Mouse (Mus musculus) layer of hippocampus, postnatal 14 days (tissue): ENCODE results near the gene Dyrk1a. TPM values are rescaled to one million over a fixed set of nuclear protein-coding genes. Genes with fewer than 3 reads are reported as not detected.

Source experiments
- DNase-seq, 2 experiments: peaks; one replicate each; pipeline ENCODE4 v3.0.0; 2021 to 2022; ENCODE audit warnings: low spot score in 2 of 2, mixed read lengths in 1 of 2
- total RNA-seq, 2 experiments: library from RNA; stranded (reverse); gene quantifications; 2 replicates each; pipeline ENCODE4 v1.2.3; 2021

The Dyrk1a gene
- total RNA-seq, 2 experiments from 2014 or later: 83.0 to 84.1 TPM

DNA sequence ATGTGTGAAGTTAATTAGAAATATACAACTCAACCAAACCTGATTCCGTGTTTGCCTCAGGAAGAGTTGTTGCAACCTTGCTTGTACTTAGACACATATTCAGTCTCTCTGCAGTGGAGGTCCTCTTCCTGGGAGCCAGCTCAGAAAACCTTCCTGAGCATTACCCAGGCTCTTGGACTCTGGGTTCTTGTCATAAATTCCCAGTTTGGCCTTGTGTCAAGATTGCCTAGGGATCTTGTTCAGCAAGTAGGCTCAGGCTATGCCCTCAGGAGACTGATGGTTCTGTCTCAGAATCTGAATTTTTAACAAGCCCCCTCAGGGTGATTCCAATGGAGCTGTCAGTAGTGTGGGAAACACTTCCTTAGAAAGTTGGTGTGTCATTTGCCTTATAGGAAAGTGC lies 19.8 kb downstream of the Dyrk1a start:
- DNase-seq: no peak

- DNase-seq: no peak
Observed at GRCm38 (mm10) chr16:94590214-94590613, 20.4 kb downstream of the Dyrk1a start.

DNA sequence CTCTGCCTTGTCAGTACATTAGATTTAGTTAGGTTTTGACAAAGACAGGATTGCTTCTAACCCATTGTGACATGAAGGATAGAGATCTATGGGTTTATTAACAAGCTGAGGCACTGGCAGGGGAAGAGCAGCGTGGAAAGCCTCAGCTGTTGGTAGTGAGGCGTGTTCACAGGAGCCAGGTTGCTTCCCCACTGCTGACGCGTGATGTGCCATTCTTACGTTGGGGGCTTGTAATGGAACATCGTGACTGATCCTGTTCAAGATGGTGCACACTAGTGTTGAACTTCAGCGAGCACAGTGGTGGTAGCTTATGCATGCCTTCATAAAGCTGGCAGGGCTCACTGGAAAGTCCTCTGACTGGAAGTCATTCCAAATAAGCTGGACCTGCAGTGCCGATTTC lies 21.2 kb downstream of the Dyrk1a start:
- no peak for DNase-seq

DNA sequence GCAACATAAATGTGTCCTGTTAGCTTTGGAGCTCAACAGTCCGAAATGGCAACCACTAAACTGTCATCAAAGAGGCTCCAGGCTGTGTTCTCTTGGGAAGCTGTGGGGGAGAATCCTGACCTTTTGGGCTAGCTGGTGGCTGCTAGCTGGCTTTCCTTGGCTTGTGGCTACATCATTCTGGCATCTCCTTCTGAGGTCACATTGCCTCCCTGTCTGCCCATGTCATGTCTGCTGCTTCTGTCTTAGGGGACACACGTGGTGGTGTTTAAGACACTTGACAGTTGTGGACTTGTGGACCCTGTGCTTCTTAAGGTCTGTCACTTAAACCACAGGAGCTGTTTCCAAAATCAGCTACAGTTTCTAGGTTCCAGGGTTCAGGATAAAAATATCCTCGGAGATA lies 21.7 kb downstream of the Dyrk1a start:
- DNase-seq: no peak

GRCm38 (mm10) chr16:94596633-94597032 lies 26.8 kb downstream of the Dyrk1a start:
- DNase-seq: no peak

GRCm38 (mm10) chr16:94597640-94598039 lies 27.8 kb downstream of the Dyrk1a start:
- DNase-seq: no peak

- DNase-seq: no peak
Observed at GRCm38 (mm10) chr16:94599977-94600724, 30.3 kb downstream of the Dyrk1a start.

DNA sequence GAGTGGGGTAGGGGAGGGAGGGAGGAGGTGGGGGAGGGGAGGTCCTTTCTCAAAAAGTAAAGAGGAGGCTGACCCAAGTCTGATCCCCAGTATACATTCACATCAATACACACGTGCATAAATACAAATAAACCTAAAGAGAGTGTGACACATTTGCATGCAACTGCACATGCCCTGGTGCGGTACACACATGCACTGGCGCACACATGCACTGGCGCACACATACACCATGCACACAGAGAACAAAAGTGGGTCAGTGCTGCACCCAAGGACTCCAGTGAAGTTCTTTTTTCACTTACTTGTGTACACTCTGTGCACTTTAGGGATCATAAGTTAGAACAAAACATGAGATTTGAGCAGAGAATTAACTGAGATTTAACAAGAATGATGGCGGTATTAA lies 31.3 kb downstream of the Dyrk1a start:
- DNase-seq: no peak

DNA sequence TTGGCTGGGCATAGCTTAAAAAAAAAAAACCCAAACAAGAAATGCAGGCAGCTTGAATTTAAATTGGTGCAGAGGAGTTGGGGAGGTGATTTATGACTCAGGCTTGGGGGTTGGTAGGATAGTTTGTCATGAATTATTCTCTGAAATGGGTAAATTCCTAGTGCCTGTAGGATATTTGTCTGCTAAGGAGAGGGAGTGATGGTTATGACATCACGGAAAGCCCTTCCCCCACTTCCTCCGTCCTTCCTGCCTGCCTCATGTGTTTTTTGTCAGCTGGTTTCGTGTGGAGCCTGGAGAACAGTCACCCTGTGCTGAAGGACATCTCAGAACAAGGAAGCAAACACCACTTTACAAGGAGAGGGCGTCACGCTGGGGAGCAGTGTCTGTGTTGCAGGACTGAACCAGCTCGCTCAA lies 31.7 kb downstream of the Dyrk1a start:
- DNase-seq: peak; percentile 21 to 52

- peak in 1 of 2 experiments; percentile 34 for DNase-seq
Observed at GRCm38 (mm10) chr16:94602188-94602587, 32.4 kb downstream of the Dyrk1a start.

DNA sequence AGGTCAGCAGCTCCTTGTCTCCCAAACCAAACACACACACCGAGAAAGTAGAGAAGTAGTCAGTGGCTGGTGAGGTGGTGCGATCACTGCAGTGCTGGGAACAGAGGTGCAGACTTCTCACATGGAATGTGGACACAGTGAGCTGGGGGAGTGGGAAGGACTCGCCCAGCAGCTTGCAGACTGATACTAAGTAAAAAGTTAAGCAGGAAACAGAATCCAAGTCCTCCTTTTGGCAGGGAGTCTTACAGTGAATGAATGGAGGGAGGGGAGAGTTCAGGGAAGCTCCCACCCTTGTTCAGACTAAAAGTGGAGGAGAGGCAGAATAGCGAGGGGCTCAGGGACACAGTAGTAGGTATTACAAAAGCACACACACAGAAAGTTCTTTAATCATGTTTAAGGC lies 32.9 kb downstream of the Dyrk1a start:
- no peak for DNase-seq

DNA sequence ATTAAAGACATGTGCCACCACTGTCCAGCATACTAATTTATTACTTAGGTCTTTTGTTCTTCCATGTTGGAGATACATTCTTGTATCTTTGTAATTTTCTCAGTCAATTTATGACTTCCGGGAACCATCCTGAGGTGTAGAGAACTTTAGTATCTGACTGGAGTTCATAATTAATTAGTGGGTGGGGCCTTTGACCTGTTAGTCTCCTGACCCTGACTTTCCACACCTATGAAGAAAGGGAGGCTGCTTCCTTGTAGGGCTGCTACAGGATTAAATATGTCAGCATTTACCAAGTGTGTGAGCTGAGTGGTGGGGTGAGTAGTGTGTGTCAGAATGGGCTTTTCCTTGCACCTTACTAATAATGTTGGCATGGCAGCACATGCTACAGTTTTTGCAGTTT lies 36.4 kb downstream of the Dyrk1a start:
- DNase-seq: no peak

DNA sequence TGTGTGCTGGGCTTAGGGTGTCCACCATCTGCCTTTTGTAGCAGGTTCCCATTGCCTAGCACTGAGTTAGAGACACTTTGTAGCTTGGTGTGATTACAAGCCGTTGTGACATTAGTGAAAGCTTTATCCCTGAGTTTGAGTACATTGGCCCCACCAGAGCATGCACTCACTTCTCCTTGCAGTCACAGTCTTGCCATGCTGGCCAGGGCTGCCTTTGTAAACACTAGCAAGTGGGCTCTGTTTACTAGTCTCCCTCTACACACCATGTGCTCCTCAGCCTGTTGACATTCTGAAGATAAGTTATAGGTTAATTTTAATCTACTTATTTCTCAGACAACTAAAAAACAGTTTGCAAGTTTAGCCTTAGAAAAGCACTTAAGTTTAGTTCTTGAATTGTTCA lies 37.7 kb downstream of the Dyrk1a start:
- DNase-seq: no peak

DNA sequence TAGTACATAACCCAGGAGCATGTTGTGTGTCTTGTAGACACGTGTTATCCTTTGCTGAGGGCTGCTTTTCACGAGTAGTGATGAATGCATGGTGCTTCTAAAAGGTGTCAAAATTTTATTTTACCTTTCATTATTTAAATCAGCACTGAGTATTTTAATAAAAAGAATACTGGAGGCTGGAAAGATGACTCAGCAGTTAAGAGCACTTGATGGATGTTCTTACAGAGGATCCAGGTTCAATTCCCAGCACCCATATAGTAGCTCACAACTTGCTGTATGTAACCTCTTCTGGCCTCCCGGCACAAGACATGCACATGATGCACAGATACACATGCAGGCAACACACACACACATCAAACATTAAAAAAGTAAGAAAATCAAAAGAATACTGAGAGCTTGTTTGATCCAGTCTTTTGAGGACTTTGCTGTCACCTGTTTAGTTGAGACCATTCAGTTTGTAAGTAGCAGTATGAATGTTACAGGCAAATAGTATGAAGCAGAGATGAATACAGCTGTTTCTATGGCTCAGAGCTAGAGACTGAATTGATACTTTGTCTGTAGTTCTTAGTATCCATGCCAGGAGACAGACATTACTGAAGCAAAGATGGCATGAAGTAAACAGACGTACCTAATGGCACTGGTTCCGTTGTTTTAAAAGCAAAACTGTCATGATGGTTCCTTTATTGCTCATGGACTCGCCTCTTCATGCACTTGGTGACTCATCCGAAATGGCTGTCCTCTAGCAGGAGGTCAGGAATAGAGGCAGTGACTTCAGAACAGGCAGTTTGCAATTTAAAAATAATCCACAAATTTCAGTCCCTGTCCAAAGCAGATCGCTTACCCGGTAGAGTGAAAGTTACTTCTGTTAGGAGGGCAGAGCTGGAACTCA lies 39.1 kb downstream of the Dyrk1a start:
- no peak for DNase-seq

GRCm38 (mm10) chr16:94612573-94612972 lies 42.8 kb downstream of the Dyrk1a start:
- no peak for DNase-seq

DNA sequence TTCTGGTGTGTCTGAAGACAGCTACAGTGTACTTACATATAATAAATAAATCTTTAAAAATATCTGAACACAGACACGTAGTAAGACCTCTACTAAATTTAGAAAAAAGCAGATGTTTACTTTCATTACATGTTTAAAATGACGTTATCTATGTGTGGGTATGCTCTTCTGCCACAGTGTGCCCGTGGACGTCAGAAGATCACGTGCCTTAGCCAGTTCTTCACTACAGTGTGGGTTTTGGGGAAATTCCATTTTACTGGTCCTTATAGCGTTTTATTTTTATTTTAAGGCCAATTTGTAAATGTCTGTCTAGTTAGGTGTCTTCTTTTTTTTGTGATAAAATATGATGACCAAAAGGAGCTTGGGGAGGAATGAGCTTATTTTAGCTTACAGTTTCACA lies 47.4 kb downstream of the Dyrk1a start:
- no peak for DNase-seq

DNA sequence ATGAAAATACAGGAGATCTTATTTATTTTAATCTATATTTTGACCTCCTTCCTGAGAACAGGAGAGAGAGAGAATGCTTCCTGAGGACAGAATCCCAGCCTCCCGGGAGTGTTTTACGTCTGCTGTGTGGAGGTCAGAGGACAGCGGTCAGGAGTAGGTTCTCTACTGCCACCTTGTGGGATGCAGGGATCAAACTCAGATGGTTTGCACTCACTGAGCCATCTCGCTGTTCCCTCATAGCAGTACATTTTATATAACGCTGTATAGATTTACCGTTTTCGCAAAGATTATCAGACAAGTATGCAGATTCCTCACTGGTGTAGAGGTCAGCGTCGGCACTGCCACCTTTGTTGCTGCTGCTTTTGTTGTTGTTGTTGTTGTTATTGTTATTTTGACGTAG lies 48.7 kb downstream of the Dyrk1a start:
- peak; percentile 37 to 58 for DNase-seq

GRCm38 (mm10) chr16:94619301-94619700 lies 49.5 kb downstream of the Dyrk1a start:
- no peak for DNase-seq

DNA sequence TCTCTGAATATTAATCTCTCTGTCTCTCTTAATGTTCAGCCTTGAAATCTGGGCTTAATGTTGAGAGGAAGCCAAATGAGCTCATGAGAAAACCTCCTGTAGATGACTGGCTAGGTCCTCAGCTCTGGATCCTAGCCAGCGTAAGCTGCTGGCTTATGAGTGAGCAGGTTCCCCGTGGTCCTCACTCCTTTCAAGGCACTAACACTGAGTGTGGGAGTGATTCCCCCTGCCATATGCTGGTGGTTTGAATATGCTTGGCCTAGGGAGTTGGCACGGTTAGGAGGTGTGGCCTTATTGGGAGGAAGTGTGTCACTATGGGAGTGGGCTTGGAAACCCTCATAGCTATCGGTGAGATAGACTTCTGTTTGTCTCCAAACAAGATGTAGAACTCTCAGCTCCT lies 55.1 kb downstream of the Dyrk1a start:
- no peak for DNase-seq

DNA sequence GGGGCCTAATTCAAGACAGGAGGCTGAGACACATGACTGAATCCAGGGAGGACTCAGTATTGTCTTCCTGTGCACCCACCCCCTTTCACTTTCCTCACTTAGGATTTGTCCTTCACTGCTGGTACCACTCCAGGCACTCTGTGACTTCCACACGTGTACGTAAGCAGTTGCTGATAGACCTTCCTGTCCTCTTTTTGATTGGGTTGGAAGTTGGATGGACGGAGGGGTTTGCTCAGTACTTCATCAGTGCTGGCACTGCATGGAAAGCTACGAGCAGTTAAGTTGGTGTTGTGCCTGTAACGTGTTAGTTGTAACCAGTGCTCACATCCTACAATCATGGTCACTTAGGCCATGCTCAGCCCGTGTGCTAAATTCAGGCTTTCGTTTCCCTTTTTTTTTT lies 55.8 kb downstream of the Dyrk1a start:
- no peak for DNase-seq

GRCm38 (mm10) chr16:94627736-94628135 lies 57.9 kb downstream of the Dyrk1a start:
- DNase-seq: no peak

DNA sequence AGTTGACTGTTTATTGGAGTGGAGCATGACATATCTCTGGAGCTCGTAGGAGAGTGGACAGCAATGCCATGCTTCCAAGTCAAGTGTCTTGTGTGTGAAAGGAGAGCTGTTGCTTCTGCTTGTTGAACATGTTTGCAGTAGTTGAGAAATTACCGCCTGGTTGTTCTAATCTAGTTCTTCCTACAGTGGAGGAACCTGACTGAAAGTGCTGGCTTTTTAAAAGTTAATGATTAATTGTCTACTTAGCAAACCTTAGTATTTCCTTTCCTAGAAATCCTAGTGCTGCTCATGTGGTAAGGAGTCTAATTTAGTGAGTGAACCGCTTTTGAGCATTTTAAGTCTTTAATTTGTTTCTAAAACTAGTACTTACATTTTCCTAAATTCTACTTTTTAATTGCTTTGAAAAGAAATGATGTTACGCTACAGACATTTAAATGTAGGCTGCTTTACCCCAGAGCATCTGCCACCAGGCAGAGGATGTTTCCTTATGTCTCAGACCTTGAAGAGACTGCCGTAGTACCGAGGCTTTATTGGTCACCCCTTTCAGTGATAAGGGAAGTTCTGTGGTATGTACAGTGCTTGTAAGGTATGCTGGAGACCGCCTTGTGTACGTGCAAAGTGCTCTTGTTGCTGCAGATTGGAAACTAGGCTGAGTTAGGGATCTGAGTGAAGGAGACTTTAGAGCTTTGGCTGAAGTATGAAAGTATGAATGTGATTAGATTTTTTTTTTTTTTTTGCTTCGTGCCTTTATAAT lies 59.3 kb downstream of the Dyrk1a start:
- no peak for DNase-seq
